In the genomic region with DNA sequence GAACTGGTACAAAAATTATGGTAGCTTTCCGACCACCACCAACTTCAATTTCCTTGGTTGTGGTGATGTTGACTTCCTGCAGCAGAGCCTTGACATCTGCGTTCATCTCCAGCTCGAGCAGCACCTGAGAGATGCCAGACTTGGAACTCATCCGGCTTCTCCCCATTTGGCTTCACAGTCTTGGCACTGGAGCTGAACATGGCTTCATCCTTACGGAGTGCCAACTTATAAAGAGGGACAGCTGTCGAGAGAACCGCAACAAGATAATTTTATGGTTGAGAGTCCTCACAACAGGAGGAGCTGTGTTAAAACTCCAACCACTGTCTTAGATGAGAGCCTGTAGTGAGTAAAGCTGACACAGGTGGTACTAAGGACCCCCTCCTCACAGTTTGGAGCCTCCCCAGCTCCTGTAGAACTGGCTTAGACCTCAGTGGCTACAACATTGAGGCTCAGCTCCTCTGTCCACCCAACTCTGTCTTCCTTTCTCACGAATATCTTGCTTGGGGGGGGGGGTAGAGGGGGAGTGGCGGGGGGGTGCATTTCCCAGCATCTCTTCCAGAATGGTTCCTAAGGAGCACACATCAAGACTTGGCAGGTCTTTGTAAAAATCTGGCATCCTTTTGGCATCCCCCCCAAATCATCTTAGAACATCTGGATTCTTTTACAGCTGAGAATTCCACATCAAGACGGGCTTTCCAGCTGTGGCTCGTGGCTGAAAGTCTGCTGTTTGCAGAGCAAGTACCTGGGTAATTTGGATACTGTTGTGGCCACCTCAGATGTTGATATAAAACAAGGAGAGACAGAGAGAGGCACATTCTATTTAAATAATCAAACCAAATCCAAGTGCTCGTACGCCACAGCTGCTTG, we compare ENCODE assay signal across 8 mouse cellular contexts. TPM values are rescaled to one million over a fixed set of nuclear protein-coding genes. Genes with fewer than 3 reads are reported as not detected.
A peak's percentile ranks its signal among the peaks of the same experiment; 100 is the strongest.
DNase-seq lines count a peak whose midpoint lies in the region; ATAC-seq and TF ChIP-seq lines count a peak whose summit lies in the region.
"Not testable (repeated sequence)": the region's sequence is repeated elsewhere in the genome, so short reads cannot be mapped to it uniquely, and the experiment has no call there.

No protein-coding gene starts in this region.

- TF ChIP-seq POLR2A in lung, adult 2 months (IDR thresholded peaks at IDR 0.05; ENCODE audit: borderline replicate concordance, extremely low read depth, low read depth, low read length): not testable (repeated sequence)

- TF ChIP-seq CTCF in lung, adult 2 months (IDR thresholded peaks at IDR 0.05; ENCODE audit: insufficient read depth, low read length): not testable (repeated sequence)

- H3K27me3 ChIP-seq in embryonic facial prominence, embryonic 11.5 days (ENCODE audit: control insufficient read depth, insufficient read depth, low read length); hindbrain, embryonic 14.5 days (ENCODE audit: control insufficient read depth, insufficient read depth, low read length); neural tube, embryonic 15.5 days (replicated peaks): not testable (repeated sequence)

- not testable (repeated sequence) for H3K27ac ChIP-seq in embryonic facial prominence, embryonic 11.5 days (replicated peaks; ENCODE audit: low read depth, low read length); hindbrain, embryonic 14.5 days; neural tube, embryonic 15.5 days (replicated peaks)

- not testable (repeated sequence) for H3K36me3 ChIP-seq in embryonic facial prominence, embryonic 11.5 days (replicated peaks; ENCODE audit: control insufficient read depth, insufficient read depth, low read depth, low read length); hindbrain, embryonic 14.5 days (replicated peaks; ENCODE audit: control insufficient read depth, insufficient read depth); neural tube, embryonic 15.5 days

- H3K9ac ChIP-seq in embryonic facial prominence, embryonic 11.5 days (replicated peaks; ENCODE audit: low read length); hindbrain, embryonic 14.5 days; neural tube, embryonic 15.5 days (replicated peaks): not testable (repeated sequence)

- not testable (repeated sequence) for H3K4me1 ChIP-seq in embryonic facial prominence, embryonic 11.5 days (ENCODE audit: control insufficient read depth, insufficient read depth, low read length); hindbrain, embryonic 14.5 days (replicated peaks; ENCODE audit: control insufficient read depth, insufficient read depth, low read length); lung, adult 2 months (ENCODE audit: control insufficient read depth, insufficient read depth, low read length); neural tube, embryonic 15.5 days

- H3K9me3 ChIP-seq in embryonic facial prominence, embryonic 11.5 days (replicated peaks; ENCODE audit: control insufficient read depth, low read length); hindbrain, embryonic 14.5 days (ENCODE audit: control insufficient read depth, low read length); neural tube, embryonic 15.5 days (replicated peaks): not testable (repeated sequence)

- ATAC-seq in embryonic facial prominence, embryonic 11.5 days (replicated peaks; ENCODE audit: insufficient number of reproducible peaks, low FRiP score, low TSS enrichment, low read depth): peak; percentile 80; the same call in 1 of the 2 replicates
- ATAC-seq in hindbrain, embryonic 14.5 days (ENCODE audit: low FRiP score): peak; percentile 86
- ATAC-seq in neural tube, embryonic 15.5 days (ENCODE audit: low FRiP score): peak; percentile 91

- 82% methylated on average over 9 of the region's 13 CpGs for WGBS in embryonic facial prominence, embryonic 11.5 days
- 87% methylated on average over 9 of the region's 13 CpGs for WGBS in hindbrain, embryonic 14.5 days
- WGBS in lung, adult 2 months: 67% methylated on average over 10 of the region's 13 CpGs
- 83% methylated on average over 11 of the region's 13 CpGs for WGBS in neural tube, embryonic 15.5 days

- H3K4me2 ChIP-seq in embryonic facial prominence, embryonic 11.5 days (ENCODE audit: low read depth, low read length); hindbrain, embryonic 14.5 days (replicated peaks); neural tube, embryonic 15.5 days: not testable (repeated sequence)

- peak; percentile 51 to 79 for DNase-seq in adrenal gland, adult (ENCODE audit: inconsistent age in 2 of 2, low spot score in 1 of 2)
- DNase-seq in embryonic facial prominence, embryonic 11.5 days (ENCODE audit: low spot score): peak; percentile 9
- peak; percentile 65 to 73 for DNase-seq in gastrocnemius, postnatal 36 days
- DNase-seq in hindbrain, embryonic 14.5 days (ENCODE audit: low spot score): not testable (repeated sequence)
- peak; percentile 67 to 70 for DNase-seq in layer of hippocampus, postnatal 10 days (ENCODE audit: low spot score in 2 of 2)
- peak; percentile 62 for DNase-seq in lung, adult 2 months
- DNase-seq in thymus, postnatal 10 days (ENCODE audit: low spot score in 2 of 2): peak; percentile 62 to 63

- intact Hi-C loops in gastrocnemius, postnatal 36 days (cut with DNase I): not testable (repeated sequence)

- not testable (repeated sequence) for H3K4me3 ChIP-seq in embryonic facial prominence, embryonic 11.5 days (ENCODE audit: low read depth, low read length); hindbrain, embryonic 14.5 days (replicated peaks; ENCODE audit: low read length); lung, adult 2 months (replicated peaks; ENCODE audit: extremely low read depth, low read depth, low read length); neural tube, embryonic 15.5 days (replicated peaks)

RNA-seq across cellular contexts. Expression of gene Gm21119, which starts 17.6 kb away (rescaled TPM):
- polyA plus RNA-seq in embryonic facial prominence, embryonic 11.5 days (2014; fragmentation: Nextera tagmentation; extraction: Ambion mirVana): 0.21 TPM in 1 of 2 replicates, not detected in the other
- total RNA-seq in gastrocnemius, postnatal 36 days (2021): under 1 TPM; 0.10 to 0.32 TPM
- polyA plus RNA-seq in hindbrain, embryonic 14.5 days (2014; fragmentation: Nextera tagmentation; extraction: Ambion mirVana): 0.21 and 0.27 TPM in 2 replicates
- total RNA-seq in layer of hippocampus, postnatal 10 days (2021): 1 to 10 TPM in 1 of 2 experiments, under 1 TPM in 1; 0.71 to 1.3 TPM
- polyA plus RNA-seq in lung, adult 2 months (2012; rRNA removed): not detected in 2 replicates
- polyA plus RNA-seq in neural tube, embryonic 15.5 days (2015; fragmentation: Nextera tagmentation; extraction: Ambion mirVana): 0.38 TPM in 1 of 2 replicates, not detected in the other
